Mouse (Mus musculus): ENCODE data around the gene Acvr2b. TPM values are rescaled to one million over a fixed set of nuclear protein-coding genes. Genes with fewer than 3 reads are reported as not detected.

Gene Acvr2b
- polyA plus RNA-seq, 1 experiment from 2014 or later, result 57.4 TPM

DNA sequence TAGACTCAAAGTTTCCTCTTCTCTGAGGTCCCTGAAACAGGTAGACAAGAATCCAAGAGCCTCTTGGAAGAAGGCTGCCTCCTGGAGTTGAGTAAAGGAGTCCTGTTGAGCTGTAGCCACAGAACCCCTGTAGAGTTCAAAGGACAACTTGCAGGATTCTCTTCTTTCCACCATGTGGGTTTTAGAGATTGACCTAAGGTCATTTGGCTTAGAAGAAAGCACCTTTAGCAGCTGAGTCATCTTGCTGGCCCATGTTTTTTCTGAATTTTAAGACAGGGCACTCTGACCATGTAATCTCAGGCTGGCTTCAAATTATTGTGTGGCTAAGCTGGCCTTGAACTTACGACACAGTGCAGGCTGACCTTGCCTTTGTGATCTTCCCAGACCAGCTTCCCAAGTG is 71.1 kb downstream of the Acvr2b start:
- Histone ChIP-seq H3K9me3 (ENCODE audit: control insufficient read depth, low read length) (no peaks in the 10 kb centered on the region), H3K9ac (ENCODE audit: low read depth, low read length) (no peak overlapping the region), H3K4me2 (replicated peaks; ENCODE audit: low read depth, low read length) (no peak overlapping the region), H3K4me1 (ENCODE audit: control insufficient read depth, insufficient read depth, low read length) (no peaks in the 10 kb centered on the region), H3K36me3 (ENCODE audit: control insufficient read depth, insufficient read depth, low read length) (no peaks in the 10 kb centered on the region), H3K27ac (ENCODE audit: low read depth, low read length) (no peak overlapping the region), H3K27me3 (ENCODE audit: control insufficient read depth, insufficient read depth, low read length) (no peaks in the 10 kb centered on the region), H3K4me3 (ENCODE audit: low read length) (no peak overlapping the region)
- 88% methylated on average over 1 of the region's 1 CpGs for WGBS
- ATAC-seq (ENCODE audit: low FRiP score, low TSS enrichment), result no peak

- WGBS, result 76% methylated on average over 9 of the region's 9 CpGs
- Histone ChIP-seq H3K9ac (ENCODE audit: low read depth, low read length) (no peak overlapping the region), H3K27ac (ENCODE audit: low read depth, low read length) (no peak overlapping the region), H3K36me3 (ENCODE audit: control insufficient read depth, insufficient read depth, low read length) (no peaks in the 10 kb centered on the region), H3K9me3 (ENCODE audit: control insufficient read depth, low read length) (no peaks in the 10 kb centered on the region), H3K4me3 (ENCODE audit: low read length) (no peak overlapping the region), H3K4me1 (ENCODE audit: control insufficient read depth, insufficient read depth, low read length) (no peaks in the 10 kb centered on the region), H3K4me2 (replicated peaks; ENCODE audit: low read depth, low read length) (no peak overlapping the region), H3K27me3 (ENCODE audit: control insufficient read depth, insufficient read depth, low read length) (no peaks in the 10 kb centered on the region)
- ATAC-seq (ENCODE audit: low FRiP score, low TSS enrichment), result no peak
These were observed 71.8 kb downstream of the Acvr2b start for GRCm38 (mm10) chr9:119473608-119474164.

DNA sequence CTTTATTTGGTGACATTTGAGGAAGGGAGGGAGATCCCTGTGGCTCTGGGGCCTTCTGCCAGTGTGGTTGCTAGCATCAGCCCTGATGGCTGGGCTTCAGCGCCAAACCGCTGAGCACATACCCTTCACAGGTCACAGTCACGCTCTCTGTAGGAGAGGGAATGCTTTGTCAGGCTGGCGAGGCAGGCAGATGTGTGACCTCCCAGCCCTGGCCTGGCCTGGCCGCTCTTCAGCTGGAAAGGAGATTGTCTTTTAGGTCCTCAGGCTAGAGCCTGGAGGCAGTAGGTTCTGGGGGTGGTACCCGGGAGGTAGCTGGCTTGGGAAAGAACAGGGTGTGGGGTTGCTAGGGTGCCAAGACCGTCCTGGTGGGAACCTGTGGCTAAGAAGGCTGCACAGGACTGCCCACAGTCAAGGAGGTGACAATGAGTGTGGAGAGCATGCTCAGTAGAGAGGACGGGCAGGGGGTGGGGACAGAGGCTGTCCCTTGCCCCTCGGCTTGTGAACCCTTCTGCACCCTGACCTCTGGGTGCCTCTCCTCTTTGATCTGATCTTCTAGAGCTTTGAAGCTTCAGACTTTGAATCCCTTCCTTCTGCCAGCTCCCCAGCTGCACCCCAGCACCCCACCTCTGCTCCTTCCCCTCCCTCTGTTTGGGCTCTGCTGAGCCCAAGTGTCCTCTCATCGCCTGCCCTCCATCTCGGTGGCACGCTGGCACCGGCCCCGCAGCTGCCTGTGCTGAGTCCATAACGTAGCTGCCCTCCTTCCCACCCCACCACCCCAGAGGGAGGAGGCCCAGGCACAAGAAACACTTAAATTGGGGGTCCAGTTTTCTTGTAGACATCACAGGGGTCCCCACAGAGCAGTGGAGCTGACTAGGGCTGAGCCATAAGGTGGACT is 73.0 kb downstream of the Acvr2b start:
- Histone ChIP-seq H3K4me3 (ENCODE audit: low read length) (no peak overlapping the region), H3K9ac (ENCODE audit: low read depth, low read length) (no peak overlapping the region), H3K27ac (ENCODE audit: low read depth, low read length) (no peak overlapping the region), H3K9me3 (ENCODE audit: control insufficient read depth, low read length) (no peaks in the 10 kb centered on the region), H3K4me2 (replicated peaks; ENCODE audit: low read depth, low read length) (no peak overlapping the region), H3K36me3 (ENCODE audit: control insufficient read depth, insufficient read depth, low read length) (no peaks in the 10 kb centered on the region), H3K27me3 (ENCODE audit: control insufficient read depth, insufficient read depth, low read length) (no peaks in the 10 kb centered on the region), H3K4me1 (ENCODE audit: control insufficient read depth, insufficient read depth, low read length) (no peaks in the 10 kb centered on the region)
- no peak for ATAC-seq (ENCODE audit: low FRiP score, low TSS enrichment)
- WGBS, result 59% methylated on average over 15 of the region's 15 CpGs

DNA sequence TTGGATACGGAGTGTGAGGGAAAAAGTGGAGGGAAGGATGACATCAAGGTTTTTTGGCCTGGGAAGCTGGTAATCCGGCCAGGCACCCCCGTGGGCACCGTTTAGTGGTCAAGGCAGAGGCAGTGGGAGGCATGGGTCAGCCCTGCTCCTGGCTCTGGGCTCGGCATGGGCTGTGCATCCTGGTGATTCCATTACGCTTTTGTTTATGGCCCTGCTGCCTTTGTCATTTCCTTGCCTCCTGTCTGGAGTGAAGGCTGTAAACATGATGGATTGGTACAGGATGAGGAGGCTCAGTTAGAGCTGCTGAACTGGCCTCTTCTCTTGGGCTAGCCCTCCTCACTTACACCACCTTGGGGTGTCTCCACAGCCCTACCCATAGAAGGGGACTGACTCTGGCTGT is 75.8 kb downstream of the Acvr2b start:
- H3K9me3 ChIP-seq (ENCODE audit: control insufficient read depth, low read length), result no peaks in the 10 kb centered on the region
- no peaks in the 10 kb centered on the region for H3K27me3 ChIP-seq (ENCODE audit: control insufficient read depth, insufficient read depth, low read length)
- 9% methylated on average over 6 of the region's 6 CpGs for WGBS
- peak; percentile 78 for ATAC-seq (ENCODE audit: low FRiP score, low TSS enrichment)
- H3K4me2 ChIP-seq (replicated peaks; ENCODE audit: low read depth, low read length), result no peak overlapping the region
- H3K27ac ChIP-seq (ENCODE audit: low read depth, low read length), result no peak overlapping the region
- no peak overlapping the region for H3K4me3 ChIP-seq (ENCODE audit: low read length)
- no peaks in the 10 kb centered on the region for H3K4me1 ChIP-seq (ENCODE audit: control insufficient read depth, insufficient read depth, low read length)
- H3K36me3 ChIP-seq (ENCODE audit: control insufficient read depth, insufficient read depth, low read length), result no peaks in the 10 kb centered on the region
- H3K9ac ChIP-seq (ENCODE audit: low read depth, low read length), result peak overlapping the region; percentile 12; the same call in 1 of the 2 replicates

DNA sequence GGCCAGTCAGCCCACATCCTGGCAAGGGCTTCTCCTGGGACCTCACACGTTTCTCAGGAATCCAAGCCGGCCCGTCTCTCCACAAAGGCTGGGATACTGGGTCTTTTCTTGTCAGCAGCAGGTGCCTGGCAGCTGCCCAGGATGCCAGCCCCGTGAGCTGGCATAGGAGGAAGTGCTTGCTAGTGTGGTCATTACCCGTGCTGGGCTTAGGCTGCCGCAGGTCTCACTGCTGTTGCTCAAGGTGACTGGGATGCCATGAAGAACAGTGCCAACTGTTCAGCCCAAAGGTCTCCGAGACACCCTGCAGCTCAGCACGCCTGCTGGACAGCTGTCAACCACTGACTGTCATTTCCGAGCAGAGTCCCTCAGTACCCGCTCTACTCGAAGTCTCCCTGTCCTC is 76.4 kb downstream of the Acvr2b start:
- no peak overlapping the region for H3K4me3 ChIP-seq (ENCODE audit: low read length)
- no peaks in the 10 kb centered on the region for H3K9me3 ChIP-seq (ENCODE audit: control insufficient read depth, low read length)
- no peak for ATAC-seq (ENCODE audit: low FRiP score, low TSS enrichment)
- no peak overlapping the region for H3K9ac ChIP-seq (ENCODE audit: low read depth, low read length)
- H3K36me3 ChIP-seq (ENCODE audit: control insufficient read depth, insufficient read depth, low read length), result no peaks in the 10 kb centered on the region
- H3K27me3 ChIP-seq (ENCODE audit: control insufficient read depth, insufficient read depth, low read length), result no peaks in the 10 kb centered on the region
- no peak overlapping the region for H3K4me2 ChIP-seq (replicated peaks; ENCODE audit: low read depth, low read length)
- 77% methylated on average over 11 of the region's 11 CpGs for WGBS
- H3K27ac ChIP-seq (ENCODE audit: low read depth, low read length), result no peak overlapping the region
- H3K4me1 ChIP-seq (ENCODE audit: control insufficient read depth, insufficient read depth, low read length), result no peaks in the 10 kb centered on the region

- Histone ChIP-seq H3K27ac (ENCODE audit: low read depth, low read length) (no peak overlapping the region), H3K4me1 (ENCODE audit: control insufficient read depth, insufficient read depth, low read length) (0 out of 2 replicates have a peak, but pooled peaks cover 4% of the 10 kb centered on the region), H3K36me3 (ENCODE audit: control insufficient read depth, insufficient read depth, low read length) (no peaks in the 10 kb centered on the region), H3K4me3 (ENCODE audit: low read length) (no peak overlapping the region), H3K9ac (ENCODE audit: low read depth, low read length) (no peak overlapping the region), H3K4me2 (replicated peaks; ENCODE audit: low read depth, low read length) (no peak overlapping the region), H3K27me3 (ENCODE audit: control insufficient read depth, insufficient read depth, low read length) (no peaks in the 10 kb centered on the region), H3K9me3 (ENCODE audit: control insufficient read depth, low read length) (no peaks in the 10 kb centered on the region)
- 39% methylated on average over 8 of the region's 8 CpGs for WGBS
- ATAC-seq (ENCODE audit: low FRiP score, low TSS enrichment), result no peak
These were observed 77.4 kb downstream of the Acvr2b start for GRCm38 (mm10) chr9:119479297-119479696.

DNA sequence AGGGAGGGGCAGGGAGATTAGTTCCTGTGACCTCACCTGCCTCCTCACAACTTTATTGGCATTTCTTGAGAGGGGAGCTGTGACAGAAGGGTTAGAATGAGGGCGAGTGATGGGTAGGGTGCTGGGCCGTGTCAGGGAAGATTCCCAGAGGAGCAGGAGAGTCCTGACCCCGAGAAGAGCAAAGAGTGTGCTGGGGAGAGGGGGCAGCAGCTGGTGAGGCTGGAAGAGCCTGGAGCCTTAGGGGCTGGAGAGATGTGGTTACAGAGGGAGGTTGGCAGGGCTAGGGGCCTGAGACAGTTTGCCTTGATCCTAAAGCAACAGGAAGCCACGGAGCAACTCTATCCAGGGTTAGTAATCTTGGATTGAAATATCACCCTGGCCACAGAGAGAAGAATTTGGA is 79.7 kb downstream of the Acvr2b start:
- Histone ChIP-seq H3K4me3 (ENCODE audit: low read length) (no peak overlapping the region), H3K36me3 (ENCODE audit: control insufficient read depth, insufficient read depth, low read length) (no peaks in the 10 kb centered on the region), H3K9ac (ENCODE audit: low read depth, low read length) (no peak overlapping the region), H3K4me2 (replicated peaks; ENCODE audit: low read depth, low read length) (no peak overlapping the region), H3K4me1 (ENCODE audit: control insufficient read depth, insufficient read depth, low read length) (0 out of 2 replicates have a peak, but pooled peaks cover 4% of the 10 kb centered on the region), H3K27me3 (ENCODE audit: control insufficient read depth, insufficient read depth, low read length) (no peaks in the 10 kb centered on the region), H3K9me3 (ENCODE audit: control insufficient read depth, low read length) (no peaks in the 10 kb centered on the region), H3K27ac (ENCODE audit: low read depth, low read length) (no peak overlapping the region)
- WGBS, result 69% methylated on average over 4 of the region's 4 CpGs
- ATAC-seq (ENCODE audit: low FRiP score, low TSS enrichment), result no peak

GRCm38 (mm10) chr9:119483554-119484353 is 81.8 kb downstream of the Acvr2b start:
- H3K27ac ChIP-seq (ENCODE audit: low read depth, low read length), result no peak overlapping the region
- 0 out of 2 replicates have a peak, but pooled peaks cover 4% of the 10 kb centered on the region for H3K4me1 ChIP-seq (ENCODE audit: control insufficient read depth, insufficient read depth, low read length)
- H3K4me3 ChIP-seq (ENCODE audit: low read length), result no peak overlapping the region
- H3K9me3 ChIP-seq (ENCODE audit: control insufficient read depth, low read length), result no peaks in the 10 kb centered on the region
- no peak for ATAC-seq (ENCODE audit: low FRiP score, low TSS enrichment)
- H3K27me3 ChIP-seq (ENCODE audit: control insufficient read depth, insufficient read depth, low read length), result no peaks in the 10 kb centered on the region
- no peak overlapping the region for H3K9ac ChIP-seq (ENCODE audit: low read depth, low read length)
- H3K36me3 ChIP-seq (ENCODE audit: control insufficient read depth, insufficient read depth, low read length), result no peaks in the 10 kb centered on the region
- 28% methylated on average over 23 of the region's 23 CpGs for WGBS
- H3K4me2 ChIP-seq (replicated peaks; ENCODE audit: low read depth, low read length), result no peak overlapping the region

All from kidney, embryonic 14.5 days (tissue).